Mouse (Mus musculus): ENCODE results near the gene 1110017D15Rik. TPM values are rescaled to one million over a fixed set of nuclear protein-coding genes. Genes with fewer than 3 reads are reported as not detected.

Gene 1110017D15Rik
- not detected for polyA plus RNA-seq (2017; shearing (Covaris generic))

DNA sequence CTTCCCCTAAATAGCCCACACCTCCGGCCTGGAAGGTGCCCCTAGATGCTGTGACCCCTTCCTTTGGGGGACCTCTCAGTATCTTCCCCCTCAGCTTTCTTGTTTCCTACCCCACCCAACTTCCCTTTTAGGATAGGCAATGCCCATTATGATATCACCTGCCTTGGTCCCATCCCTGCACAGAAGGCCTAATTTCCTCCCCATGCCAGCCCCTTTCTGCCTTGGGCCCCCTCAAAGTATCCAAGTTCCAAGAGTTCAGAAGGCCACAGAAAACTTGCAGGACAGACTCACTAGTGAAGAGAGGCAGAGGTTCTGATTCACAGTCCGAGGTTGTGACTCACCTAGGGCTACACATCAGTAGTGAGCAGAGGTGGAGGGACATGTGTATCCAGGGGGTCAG is at the start of gene 1110017D15Rik:
Gene 1110017D15Rik, minus strand, starts transcription at position 101 of the 400 bp plus-strand sequence.

GRCm38 (mm10) chr4:41502986-41503412 is 14.1 kb downstream of the 1110017D15Rik start, which contains the start of gene AI464131:
AI464131 (minus strand) TSS chr4:41503076.

GRCm38 (mm10) chr4:41464345-41465286 is 52.5 kb downstream of the 1110017D15Rik start, which contains the start of the genes Kif24 and Nudt2:
Kif24 (minus strand) TSS chr4:41464887.
Nudt2 (plus strand) TSS chr4:41465151.

Other genes with a start within 250 kb of the 1110017D15Rik start
- gene Ubap2, start 242.2 kb downstream of the 1110017D15Rik start, polyA plus RNA-seq (2017; shearing (Covaris generic)), result 64.7 TPM
- 66.8 TPM for gene Dcaf12, start 202.4 kb downstream of the 1110017D15Rik start, polyA plus RNA-seq (2017; shearing (Covaris generic))
- 120 TPM for gene Ubap1, start 168.3 kb downstream of the 1110017D15Rik start, polyA plus RNA-seq (2017; shearing (Covaris generic))
- 0.69 TPM for gene Kif24, start 52.4 kb downstream of the 1110017D15Rik start, polyA plus RNA-seq (2017; shearing (Covaris generic))
- 5.1 TPM for gene Nudt2, start 52.2 kb downstream of the 1110017D15Rik start, polyA plus RNA-seq (2017; shearing (Covaris generic))
- gene AI464131, start 14.3 kb downstream of the 1110017D15Rik start, polyA plus RNA-seq (2017; shearing (Covaris generic)), result 0.48 TPM
- gene Fam219a, start 52.2 kb upstream of the 1110017D15Rik start, polyA plus RNA-seq (2017; shearing (Covaris generic)), result 5.5 TPM
- not detected for gene Dnaic1, start 52.4 kb upstream of the 1110017D15Rik start, polyA plus RNA-seq (2017; shearing (Covaris generic))
- gene Enho, start 123.0 kb upstream of the 1110017D15Rik start, polyA plus RNA-seq (2017; shearing (Covaris generic)), result 0.80 TPM
- not detected for gene Cntfr, start 179.8 kb upstream of the 1110017D15Rik start, polyA plus RNA-seq (2017; shearing (Covaris generic))
- gene Il11ra1, start 182.7 kb upstream of the 1110017D15Rik start, polyA plus RNA-seq (2017; shearing (Covaris generic)), result 6.0 TPM
- 22.3 TPM for gene Rpp25l, start 196.2 kb upstream of the 1110017D15Rik start, polyA plus RNA-seq (2017; shearing (Covaris generic))
- 118 TPM for gene Dctn3, start 205.8 kb upstream of the 1110017D15Rik start, polyA plus RNA-seq (2017; shearing (Covaris generic))
- gene Arid3c, start 213.8 kb upstream of the 1110017D15Rik start, polyA plus RNA-seq (2017; shearing (Covaris generic)), result not detected
- gene Galt, start 237.9 kb upstream of the 1110017D15Rik start, polyA plus RNA-seq (2017; shearing (Covaris generic)), result 62.1 TPM
- 23.5 TPM for gene Sigmar1, start 238.8 kb upstream of the 1110017D15Rik start, polyA plus RNA-seq (2017; shearing (Covaris generic))

Data from effector memory CD4-positive, alpha-beta T cell, adult 7 months (primary cell).